Mouse (Mus musculus) bone marrow, adult 2 months (tissue): Measurements from ENCODE around the gene Lenep.

Source experiments
- CTCF ChIP-seq: fragments of 200-500 bp; IDR thresholded peaks from 2 replicates; pipeline ENCODE4 v1.5.1; 2011; ENCODE audit warnings: low read length, control low read depth; ENCODE audit not compliant: control insufficient read depth, insufficient read depth
- POLR2A ChIP-seq: fragments of 200-500 bp; IDR thresholded peaks from 2 replicates; pipeline ENCODE4 v1.6.1; 2011; ENCODE audit warnings: low read depth, mild to moderate bottlenecking, control low read depth, low read length, borderline replicate concordance; ENCODE audit not compliant: control insufficient read depth

DNA sequence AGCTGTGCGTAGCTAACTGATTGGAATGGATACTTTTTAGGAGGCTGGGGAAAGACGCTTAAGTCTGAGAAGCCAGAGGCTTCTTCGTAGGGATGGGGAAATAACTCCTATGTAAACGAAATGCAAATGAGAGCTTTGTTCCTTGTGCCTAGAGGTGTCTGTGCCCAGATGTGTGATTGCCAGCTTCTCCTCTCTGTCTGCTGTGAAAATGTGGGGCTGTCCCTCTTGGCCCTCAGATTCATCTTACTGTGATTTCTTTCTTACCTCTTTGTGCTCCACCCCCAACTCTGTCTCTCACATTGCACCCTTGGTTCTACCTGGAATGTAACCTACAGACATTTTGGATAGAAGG is 6.0 kb downstream of the Lenep start:
- TF ChIP-seq CTCF (no peak), POLR2A (no peak)
